Mouse (Mus musculus) urinary bladder, postnatal 4 days (tissue): ENCODE measurements around the gene Ikbke.
A peak's percentile ranks its signal among the peaks of the same experiment; 100 is the strongest.

Experiments used
- DNase-seq, 2 experiments: peaks; one replicate each; pipeline ENCODE4 v3.0.0; 2021 to 2022; ENCODE audit warnings: low spot score in 2 of 2

Ikbke gene

GRCm38 (mm10) chr1:131239576-131240193, 39.7 kb downstream of the Ikbke start:
- DNase-seq = no peak

GRCm38 (mm10) chr1:131238931-131239381, 40.5 kb downstream of the Ikbke start:
- DNase-seq = peak; percentile 70 to 76

- no peak for DNase-seq
These were observed 43.3 kb downstream of the Ikbke start for GRCm38 (mm10) chr1:131236077-131236476.

- DNase-seq = no peak
These were observed 45.9 kb downstream of the Ikbke start for GRCm38 (mm10) chr1:131233527-131233926.

GRCm38 (mm10) chr1:131228659-131229058, 50.7 kb downstream of the Ikbke start:
- no peak for DNase-seq

- no peak for DNase-seq
These were observed 51.2 kb downstream of the Ikbke start for GRCm38 (mm10) chr1:131228225-131228624.

- DNase-seq = no peak
These were observed 54.4 kb downstream of the Ikbke start for GRCm38 (mm10) chr1:131224848-131225471.

- no peak for DNase-seq
These were observed 56.1 kb downstream of the Ikbke start for GRCm38 (mm10) chr1:131223345-131223744.

GRCm38 (mm10) chr1:131221822-131222590, 57.4 kb downstream of the Ikbke start:
- DNase-seq = no peak

- no peak for DNase-seq
These were observed 60.5 kb downstream of the Ikbke start for GRCm38 (mm10) chr1:131218933-131219332.

- no peak for DNase-seq
These were observed 66.0 kb downstream of the Ikbke start for GRCm38 (mm10) chr1:131213361-131213760.

GRCm38 (mm10) chr1:131212956-131213355, 66.5 kb downstream of the Ikbke start:
- no peak for DNase-seq

- DNase-seq = no peak
These were observed 67.8 kb downstream of the Ikbke start for GRCm38 (mm10) chr1:131211655-131212054.

GRCm38 (mm10) chr1:131209971-131210426, 69.4 kb downstream of the Ikbke start:
- DNase-seq = no peak

GRCm38 (mm10) chr1:131208800-131209199, 70.6 kb downstream of the Ikbke start:
- DNase-seq = no peak

GRCm38 (mm10) chr1:131208081-131208480, 71.3 kb downstream of the Ikbke start:
- DNase-seq = no peak

GRCm38 (mm10) chr1:131207531-131207930, 71.9 kb downstream of the Ikbke start:
- peak; percentile 59 to 87 for DNase-seq

- no peak for DNase-seq
These were observed 73.1 kb downstream of the Ikbke start for GRCm38 (mm10) chr1:131206342-131206741.

- no peak for DNase-seq
These were observed 74.9 kb downstream of the Ikbke start for GRCm38 (mm10) chr1:131204461-131204860.
